ENCODE assay signal across 8 mouse cellular contexts in genomic region chr10:83508962-83509660, GRCm38 (mm10). TPM values are rescaled to one million over a fixed set of nuclear protein-coding genes. Genes with fewer than 3 reads are reported as not detected.
DNase-seq lines count a peak whose midpoint lies in the region; TF ChIP-seq lines count a peak whose summit lies in the region.
"Had no signal": no experiment of that assay in that cellular context is flagged by ENCODE, and none has a peak within 500 bp of the region (broad histone marks: within the 10 kb centered on the region; RNA-seq: fewer than 3 reads in every experiment).

No protein-coding gene starts in this region.

- TF ChIP-seq CTCF in left cerebral cortex, adult 2 months (IDR thresholded peaks at IDR 0.05) = peak; percentile 47
- peak; percentile 27; the same call in 1 of the 2 replicates for TF ChIP-seq CTCF in cortical plate, adult 2 months (IDR thresholded peaks at IDR 0.05; ENCODE audit: extremely low read depth, insufficient read depth, low read length)

- H3K4me1 ChIP-seq in cortical plate, adult 2 months (ENCODE audit: control insufficient read depth, insufficient read depth, low read length) = no peaks in the 10 kb centered on the region
- H3K4me1 ChIP-seq: limb, embryonic 12.5 days had no signal

- H3K27ac ChIP-seq in left cerebral cortex, adult 2 months = no peak overlapping the region
- H3K27ac ChIP-seq in cortical plate, adult 2 months (ENCODE audit: insufficient read depth, low read length) = no peak overlapping the region
- H3K27ac ChIP-seq: limb, embryonic 12.5 days had no signal

- TF ChIP-seq POLR2A in cortical plate, adult 2 months (IDR thresholded peaks at IDR 0.05; ENCODE audit: extremely low read depth, insufficient read depth, low read length) = no peak

- no peak overlapping the region for H3K4me3 ChIP-seq in left cerebral cortex, adult 2 months
- H3K4me3 ChIP-seq in cortical plate, adult 2 months (ENCODE audit: insufficient read depth, low read length) = no peak overlapping the region
- H3K4me3 ChIP-seq: limb, embryonic 12.5 days had no signal

- peak; percentile 11 to 12 for DNase-seq in left cerebral cortex, adult 2 months (ENCODE audit: extremely low spot score in 1 of 2, low spot score in 2 of 2)
- no peak for DNase-seq in left cerebral cortex, adult 11 months (ENCODE audit: low spot score)
- peak; percentile 61 for DNase-seq in R1 (ENCODE audit: low read depth, low spot score)
- peak; percentile 11 for DNase-seq in lung, postnatal 10 days
- DNase-seq in thymus, postnatal 36 days = peak; percentile 25 to 27
- no peak for DNase-seq in urinary bladder, postnatal 36 days (ENCODE audit: low spot score in 2 of 2)

- intact Hi-C loops in left cerebral cortex, adult 2 months (cut with DNase I) = no loop called here

RNA-seq across cellular contexts. Expression of gene Aldh1l2, which starts 24.8 kb away (rescaled TPM):
- total RNA-seq in left cerebral cortex, adult 2 months (2021) = 1 to 10 TPM; 1.7 to 2.4 TPM
- polyA plus RNA-seq in cortical plate, adult 2 months (2012; rRNA removed) = 1.8 and 2.0 TPM in 2 replicates

RNA-seq across cellular contexts. Expression of gene Washc4, which starts 34.4 kb away (rescaled TPM):
- 10 to 100 TPM; 24.1 to 25.5 TPM for total RNA-seq in left cerebral cortex, adult 2 months (2021)
- polyA plus RNA-seq in cortical plate, adult 2 months (2012; rRNA removed) = 11.8 and 12.9 TPM in 2 replicates

Comparison
In these comparisons a context has a peak if more than half of its experiments do, and no peak if none do; other contexts are left out.
1. DNase-seq: peak in left cerebral cortex, adult 2 months (2 of 2), R1 (single experiment), lung, postnatal 10 days (single experiment) and thymus, postnatal 36 days (2 of 2); none in left cerebral cortex, adult 11 months (single experiment) and urinary bladder, postnatal 36 days (0 of 2).